Mouse (Mus musculus): Measurements from ENCODE around the gene Maml1. TPM values are rescaled to one million over a fixed set of nuclear protein-coding genes. Genes with fewer than 3 reads are reported as not detected.

Gene Maml1
- polyA plus RNA-seq, 1 experiment from 2014 or later = 7.2 TPM

- H3K27ac ChIP-seq (replicated peaks) = peak within 1 kb of the TSS; percentile 93
- WGBS = 1% methylated on average over 48 of the region's 48 CpGs
- no peaks in the 10 kb centered on the region for H3K27me3 ChIP-seq (replicated peaks; ENCODE audit: low read depth, poor library complexity, severe bottlenecking)
- peaks cover 31% of the 10 kb centered on the region for H3K36me3 ChIP-seq (replicated peaks)
- no peaks in the 10 kb centered on the region for H3K9me3 ChIP-seq
- DNase-seq (ENCODE audit: low spot score) = peak; percentile 87
- peak within 1 kb of the TSS; percentile 87 for H3K4me3 ChIP-seq
- H3K4me1 ChIP-seq = peaks cover 22% of the 10 kb centered on the region
Measured at GRCm38 (mm10) chr11:50210505-50211151, 81.5 kb downstream of the Maml1 start, which contains the start of the genes Sqstm1 and Mgat4b. TSS of gene Sqstm1 (minus strand) at chr11:50210827. TSS of gene Mgat4b (plus strand) at chr11:50210890.

- under 1% methylated on average over 24 of the region's 24 CpGs for WGBS
- Histone ChIP-seq H3K4me3 (peak overlapping the region; percentile 87), H3K4me1 (peaks cover 17% of the 10 kb centered on the region), H3K27me3 (replicated peaks; ENCODE audit: low read depth, poor library complexity, severe bottlenecking) (no peaks in the 10 kb centered on the region), H3K9me3 (no peaks in the 10 kb centered on the region), H3K27ac (replicated peaks) (peak overlapping the region; percentile 93), H3K36me3 (replicated peaks) (peaks cover 36% of the 10 kb centered on the region)
- DNase-seq (ENCODE audit: low spot score) = peak; percentile 93
Measured at GRCm38 (mm10) chr11:50210101-50210504, 82.0 kb downstream of the Maml1 start.

- no peak overlapping the region for H3K4me3 ChIP-seq
- 95% methylated on average over 5 of the region's 5 CpGs for WGBS
- no peaks in the 10 kb centered on the region for H3K27me3 ChIP-seq (replicated peaks; ENCODE audit: low read depth, poor library complexity, severe bottlenecking)
- peaks cover 57% of the 10 kb centered on the region for H3K36me3 ChIP-seq (replicated peaks)
- H3K27ac ChIP-seq (replicated peaks) = no peak overlapping the region
- no peaks in the 10 kb centered on the region for H3K9me3 ChIP-seq
- H3K4me1 ChIP-seq = peaks cover 17% of the 10 kb centered on the region
- no peak for DNase-seq (ENCODE audit: low spot score)
Measured at GRCm38 (mm10) chr11:50208039-50208438, 84.1 kb downstream of the Maml1 start.

- H3K9me3 ChIP-seq = no peaks in the 10 kb centered on the region
- H3K4me3 ChIP-seq = no peak overlapping the region
- no peaks in the 10 kb centered on the region for H3K27me3 ChIP-seq (replicated peaks; ENCODE audit: low read depth, poor library complexity, severe bottlenecking)
- no peak for DNase-seq (ENCODE audit: low spot score)
- no peak overlapping the region for H3K27ac ChIP-seq (replicated peaks)
- H3K36me3 ChIP-seq (replicated peaks) = peaks cover 63% of the 10 kb centered on the region
- H3K4me1 ChIP-seq = peaks cover 17% of the 10 kb centered on the region
- 96% methylated on average over 14 of the region's 14 CpGs for WGBS
Measured at GRCm38 (mm10) chr11:50207344-50207743, 84.8 kb downstream of the Maml1 start.

- 92% methylated on average over 2 of the region's 2 CpGs for WGBS
- Histone ChIP-seq H3K9me3 (no peaks in the 10 kb centered on the region), H3K27me3 (replicated peaks; ENCODE audit: low read depth, poor library complexity, severe bottlenecking) (no peaks in the 10 kb centered on the region), H3K4me3 (no peak overlapping the region), H3K36me3 (replicated peaks) (peaks cover 77% of the 10 kb centered on the region), H3K27ac (replicated peaks) (no peak overlapping the region), H3K4me1 (peaks cover 13% of the 10 kb centered on the region)
- DNase-seq (ENCODE audit: low spot score) = no peak
Measured at GRCm38 (mm10) chr11:50206037-50206436, 86.1 kb downstream of the Maml1 start.

Small RNA genes within 50 kb of the gene (microRNA-seq; reads per million reads assigned to microRNA genes)
- not detected for gene Mir6919

Other genes starting within 250 kb of the Maml1 start
- gene Tbc1d9b, start 160.9 kb downstream of the Maml1 start, polyA plus RNA-seq (2016; fragmentation: Nextera tagmentation; extraction: Ambion mirVana) = 35.7 and 36.9 TPM in 2 replicates
- 24.1 and 27.3 TPM in 2 replicates for gene Mrnip, start 117.9 kb downstream of the Maml1 start, polyA plus RNA-seq (2016; fragmentation: Nextera tagmentation; extraction: Ambion mirVana)
- gene Sqstm1, start 81.5 kb downstream of the Maml1 start, polyA plus RNA-seq (2016; fragmentation: Nextera tagmentation; extraction: Ambion mirVana) = 130 and 131 TPM in 2 replicates
- gene Mgat4b, start 81.4 kb downstream of the Maml1 start, polyA plus RNA-seq (2016; fragmentation: Nextera tagmentation; extraction: Ambion mirVana) = 22.6 and 23.5 TPM in 2 replicates
- 0.75 and 1.4 TPM in 2 replicates for gene Ltc4s, start 53.7 kb downstream of the Maml1 start, polyA plus RNA-seq (2016; fragmentation: Nextera tagmentation; extraction: Ambion mirVana)
- 318 and 328 TPM in 2 replicates for gene Canx, start 33.4 kb upstream of the Maml1 start, polyA plus RNA-seq (2016; fragmentation: Nextera tagmentation; extraction: Ambion mirVana)
- 0.52 TPM in 1 of 2 replicates, not detected in the other for gene Cby3, start 62.2 kb upstream of the Maml1 start, polyA plus RNA-seq (2016; fragmentation: Nextera tagmentation; extraction: Ambion mirVana)
- gene Hnrnph1, start 84.7 kb upstream of the Maml1 start, polyA plus RNA-seq (2016; fragmentation: Nextera tagmentation; extraction: Ambion mirVana) = 611 and 614 TPM in 2 replicates
- 21.8 and 27.0 TPM in 2 replicates for gene Rufy1, start 138.8 kb upstream of the Maml1 start, polyA plus RNA-seq (2016; fragmentation: Nextera tagmentation; extraction: Ambion mirVana)